Mouse (Mus musculus): Measurements from ENCODE around the gene Ugt1a10.
A peak's percentile ranks its signal among the peaks of the same experiment; 100 is the strongest.

Ugt1a10 gene

GRCm38 (mm10) chr1:88231803-88232499 is 176.8 kb downstream of the Ugt1a10 start:
- DNase-seq = peak in 1 of 2 experiments; percentile 27

GRCm38 (mm10) chr1:88232664-88233380 is 177.6 kb downstream of the Ugt1a10 start:
- DNase-seq = peak in 1 of 2 experiments; percentile 25

- peak in 1 of 2 experiments; percentile 47 for DNase-seq
Measured at GRCm38 (mm10) chr1:88233421-88234247, 178.4 kb downstream of the Ugt1a10 start.

- peak in 1 of 2 experiments; percentile 20 for DNase-seq
Measured at GRCm38 (mm10) chr1:88234248-88234610, 179.0 kb downstream of the Ugt1a10 start.

- DNase-seq = peak in 1 of 2 experiments; percentile 38
Measured at GRCm38 (mm10) chr1:88234646-88235045, 179.5 kb downstream of the Ugt1a10 start.

GRCm38 (mm10) chr1:88235046-88235893 is 180.1 kb downstream of the Ugt1a10 start:
- DNase-seq = peak in 1 of 2 experiments; percentile 50

GRCm38 (mm10) chr1:88235894-88236415 is 180.8 kb downstream of the Ugt1a10 start:
- DNase-seq = peak in 1 of 2 experiments; percentile 16

- peak in 1 of 2 experiments; percentile 62 for DNase-seq
Measured at GRCm38 (mm10) chr1:88237311-88237710, 182.1 kb downstream of the Ugt1a10 start.

- DNase-seq = peak in 1 of 2 experiments; percentile 51
Measured at GRCm38 (mm10) chr1:88238771-88239170, 183.6 kb downstream of the Ugt1a10 start.

GRCm38 (mm10) chr1:88240072-88240471 is 184.9 kb downstream of the Ugt1a10 start:
- DNase-seq = peak in 1 of 2 experiments; percentile 25

GRCm38 (mm10) chr1:88240579-88240978 is 185.4 kb downstream of the Ugt1a10 start:
- DNase-seq = peak in 1 of 2 experiments; percentile 43

GRCm38 (mm10) chr1:88243861-88244260 is 188.7 kb downstream of the Ugt1a10 start:
- DNase-seq = peak in 1 of 2 experiments; percentile 38

GRCm38 (mm10) chr1:88245881-88246280 is 190.7 kb downstream of the Ugt1a10 start:
- peak in 1 of 2 experiments; percentile 40 for DNase-seq

- DNase-seq = peak in 1 of 2 experiments; percentile 23
Measured at GRCm38 (mm10) chr1:88246386-88246785, 191.2 kb downstream of the Ugt1a10 start.

- peak in 1 of 2 experiments; percentile 43 for DNase-seq
Measured at GRCm38 (mm10) chr1:88247660-88248059, 192.5 kb downstream of the Ugt1a10 start.

GRCm38 (mm10) chr1:88248658-88249057 is 193.5 kb downstream of the Ugt1a10 start:
- peak in 1 of 2 experiments; percentile 31 for DNase-seq

GRCm38 (mm10) chr1:88249596-88249995 is 194.4 kb downstream of the Ugt1a10 start:
- peak in 1 of 2 experiments; percentile 41 for DNase-seq

GRCm38 (mm10) chr1:88250023-88250422 is 194.8 kb downstream of the Ugt1a10 start:
- no peak for DNase-seq

GRCm38 (mm10) chr1:88253106-88253505 is 197.9 kb downstream of the Ugt1a10 start:
- DNase-seq = no peak

GRCm38 (mm10) chr1:88253540-88253939 is 198.4 kb downstream of the Ugt1a10 start:
- DNase-seq = no peak

- DNase-seq = peak in 1 of 2 experiments; percentile 62
Measured at GRCm38 (mm10) chr1:88254793-88255465, 199.7 kb downstream of the Ugt1a10 start.

Data from lung, postnatal 4 days (tissue).